Mouse (Mus musculus): ENCODE measurements around the gene Etnk1. TPM values are rescaled to one million over a fixed set of nuclear protein-coding genes. Genes with fewer than 3 reads are reported as not detected.

Gene Etnk1
- total and polyA plus RNA-seq, 3 experiments: 29.9 to 37.0 (median 33.6) TPM

GRCm38 (mm10) chr6:143198421-143198820, 31.4 kb downstream of the Etnk1 start:
- peaks cover 0 to 29% of the 10 kb centered on the region in 2 experiments; a peak in 2 of 4 replicates for H3K36me3 ChIP-seq (ENCODE audit: control insufficient read depth in 1 of 2, insufficient read depth in 2 of 2, low read length in 2 of 2)

GRCm38 (mm10) chr6:143203097-143203496, 36.1 kb downstream of the Etnk1 start:
- no peaks in the 10 kb centered on the region for H3K9me3 ChIP-seq (replicated peaks; ENCODE audit: insufficient read depth, low read length)
- H3K4me1 ChIP-seq (ENCODE audit: control insufficient read depth in 1 of 2, insufficient read depth in 2 of 2, low read length in 2 of 2): no peaks in the 10 kb centered on the region
- no peak overlapping the region for H3K9ac ChIP-seq (ENCODE audit: control insufficient read depth, low read depth, low read length, poor library complexity, severe bottlenecking)
- H3K27ac ChIP-seq (ENCODE audit: control insufficient read depth, low read depth, low read length): no peak overlapping the region
- H3K79me2 ChIP-seq (ENCODE audit: control insufficient read depth, insufficient read depth, low read length, poor library complexity): no peaks in the 10 kb centered on the region
- no peak for DNase-seq (ENCODE audit: low read depth, low spot score)
- H3K4me3 ChIP-seq (ENCODE audit: control insufficient read depth in 1 of 2, insufficient read depth in 1 of 2, low read depth in 2 of 2, low read length in 2 of 2): no peak overlapping the region
- no peaks in the 10 kb centered on the region for H3K27me3 ChIP-seq (ENCODE audit: control insufficient read depth in 1 of 2, insufficient read depth in 2 of 2, low read length in 2 of 2)
- TF ChIP-seq JUND (IDR thresholded peaks at IDR 0.05; ENCODE audit: low read depth, low read length): no peak
- TF ChIP-seq TBP (IDR thresholded peaks at IDR 0.05; ENCODE audit: low read depth, low read length): no peak
- no peak for TF ChIP-seq GABPA (IDR thresholded peaks at IDR 0.05; ENCODE audit: low read depth, low read length)
- TF ChIP-seq GATA1 (IDR thresholded peaks at IDR 0.05; ENCODE audit: low read depth, low read length): no peak
- no peak for TF ChIP-seq RCOR1 (IDR thresholded peaks at IDR 0.05; ENCODE audit: low read depth, low read length)
- no peak for TF ChIP-seq SIN3A (IDR thresholded peaks at IDR 0.05; ENCODE audit: low read length)
- no peak for TF ChIP-seq USF2 (IDR thresholded peaks at IDR 0.05; ENCODE audit: borderline replicate concordance in 1 of 2, insufficient read depth in 1 of 2, low read depth in 1 of 2, low read length in 2 of 2)
- H3K36me3 ChIP-seq (ENCODE audit: control insufficient read depth in 1 of 2, insufficient read depth in 2 of 2, low read length in 2 of 2): peaks cover 0 to 17% of the 10 kb centered on the region in 2 experiments; a peak in 2 of 4 replicates

More at GRCm38 (mm10) chr6:143198421-143198820, 31.4 kb downstream of the Etnk1 start:
- DNase-seq (ENCODE audit: low read depth, low spot score): no peak
- H3K4me1 ChIP-seq (ENCODE audit: control insufficient read depth in 1 of 2, insufficient read depth in 2 of 2, low read length in 2 of 2): no peaks in the 10 kb centered on the region
- H3K27me3 ChIP-seq (ENCODE audit: control insufficient read depth in 1 of 2, insufficient read depth in 2 of 2, low read length in 2 of 2): no peaks in the 10 kb centered on the region
- no peak overlapping the region for H3K4me3 ChIP-seq (ENCODE audit: control insufficient read depth in 1 of 2, insufficient read depth in 1 of 2, low read depth in 2 of 2, low read length in 2 of 2)
- TF ChIP-seq USF1 (IDR thresholded peaks at IDR 0.05; ENCODE audit: low read depth, low read length): no peak
- no peaks in the 10 kb centered on the region for H3K9me3 ChIP-seq (replicated peaks; ENCODE audit: insufficient read depth, low read length)
- H3K9ac ChIP-seq (ENCODE audit: control insufficient read depth, low read depth, low read length, poor library complexity, severe bottlenecking): no peak overlapping the region
- H3K79me2 ChIP-seq (ENCODE audit: control insufficient read depth, insufficient read depth, low read length, poor library complexity): no peaks in the 10 kb centered on the region
- H3K27ac ChIP-seq (ENCODE audit: control insufficient read depth, low read depth, low read length): no peak overlapping the region

- TF ChIP-seq NELFE (IDR thresholded peaks at IDR 0.05; ENCODE audit: low read depth, low read length) (no peak), GABPA (IDR thresholded peaks at IDR 0.05; ENCODE audit: low read depth, low read length) (no peak), ZNF384 (IDR thresholded peaks at IDR 0.05; ENCODE audit: low read depth, low read length) (no peak), E2F4 (IDR thresholded peaks at IDR 0.05; ENCODE audit: borderline replicate concordance, low read depth, low read length) (no peak), KAT2A (conservative IDR thresholded peaks at IDR 0.05; ENCODE audit: low read depth, low read length) (no peak), RCOR1 (IDR thresholded peaks at IDR 0.05; ENCODE audit: low read depth, low read length) (no peak), MYC (IDR thresholded peaks at IDR 0.05; ENCODE audit: low read depth, low read length) (no peak), MYB (IDR thresholded peaks at IDR 0.05; ENCODE audit: low read depth, low read length) (no peak), SIN3A (IDR thresholded peaks at IDR 0.05; ENCODE audit: low read length) (no peak), MXI1 (IDR thresholded peaks at IDR 0.05; ENCODE audit: low read depth, low read length) (no peak), JUND (IDR thresholded peaks at IDR 0.05; ENCODE audit: low read depth, low read length) (no peak), ETS1 (IDR thresholded peaks at IDR 0.05; ENCODE audit: low read depth, low read length) (no peak), RAD21 (IDR thresholded peaks at IDR 0.05; ENCODE audit: low read depth, low read length) (no peak), CTCF (IDR thresholded peaks at IDR 0.05 in 2 of 3, conservative IDR thresholded peaks at IDR 0.05 in 1 of 3; ENCODE audit: control insufficient read depth in 1 of 3, insufficient read depth in 1 of 3, low read depth in 2 of 3, low read length in 3 of 3, poor library complexity in 1 of 3, severe bottlenecking in 1 of 3) (no peak), UBTF (IDR thresholded peaks at IDR 0.05; ENCODE audit: borderline replicate concordance, insufficient read depth, low read depth, low read length) (no peak)
- H3K9ac ChIP-seq (ENCODE audit: control insufficient read depth, low read depth, low read length, poor library complexity, severe bottlenecking): no peak overlapping the region
- H3K4me1 ChIP-seq (ENCODE audit: control insufficient read depth in 1 of 2, insufficient read depth in 2 of 2, low read length in 2 of 2): no peaks in the 10 kb centered on the region
- H3K4me3 ChIP-seq (ENCODE audit: control insufficient read depth in 1 of 2, insufficient read depth in 1 of 2, low read depth in 2 of 2, low read length in 2 of 2): no peak overlapping the region
- H3K36me3 ChIP-seq (ENCODE audit: control insufficient read depth in 1 of 2, insufficient read depth in 2 of 2, low read length in 2 of 2): peaks cover 0 to 12% of the 10 kb centered on the region in 2 experiments; a peak in 2 of 4 replicates
- H3K9me3 ChIP-seq (replicated peaks; ENCODE audit: insufficient read depth, low read length): no peaks in the 10 kb centered on the region
- no peak overlapping the region for H3K27ac ChIP-seq (ENCODE audit: control insufficient read depth, low read depth, low read length)
- no peaks in the 10 kb centered on the region for H3K27me3 ChIP-seq (ENCODE audit: control insufficient read depth in 1 of 2, insufficient read depth in 2 of 2, low read length in 2 of 2)
- DNase-seq (ENCODE audit: low read depth, low spot score): no peak
- no peaks in the 10 kb centered on the region for H3K79me2 ChIP-seq (ENCODE audit: control insufficient read depth, insufficient read depth, low read length, poor library complexity)
These were observed 41.9 kb downstream of the Etnk1 start for GRCm38 (mm10) chr6:143208880-143209279.

All from MEL (cell line).